Mouse (Mus musculus) MEL (cell line): ENCODE results near the gene Tmem120a.

Experiments used
- CTCF ChIP-seq, 3 experiments: IDR thresholded peaks in 2 of 3; conservative IDR thresholded peaks in 1 of 3; 2 replicates each; pipeline ENCODE4 v1.5.1; 2011 to 2012; ENCODE audit warnings: low read length in 3 of 3, low read depth in 2 of 3, mild to moderate bottlenecking in 2 of 3, improper control_type of control experiment in 1 of 3, inconsistent platforms in 1 of 3, mixed read lengths in 1 of 3, moderate library complexity in 1 of 3; ENCODE audit not compliant: control insufficient read depth in 1 of 3, insufficient read depth in 1 of 3, poor library complexity in 1 of 3, severe bottlenecking in 1 of 3
- HCFC1 ChIP-seq: IDR thresholded peaks from 2 replicates; pipeline ENCODE4 v1.6.1; 2012; ENCODE audit warnings: low read depth, mild to moderate bottlenecking, inconsistent platforms, low read length, improper control_type of control experiment, moderate library complexity
- USF1 ChIP-seq: IDR thresholded peaks from 2 replicates; pipeline ENCODE4 v1.6.1; 2014; ENCODE audit warnings: low read depth, mild to moderate bottlenecking, inconsistent platforms, low read length, improper control_type of control experiment, moderate library complexity
- ZC3H11A ChIP-seq: IDR thresholded peaks from 2 replicates; pipeline ENCODE4 v1.6.1; 2012; ENCODE audit warnings: low read depth, mild to moderate bottlenecking, inconsistent platforms, low read length, improper control_type of control experiment
- ZNF384 ChIP-seq: IDR thresholded peaks from 2 replicates; pipeline ENCODE4 v1.6.1; 2012; ENCODE audit warnings: low read depth, mild to moderate bottlenecking, inconsistent platforms, low read length, improper control_type of control experiment

DNA sequence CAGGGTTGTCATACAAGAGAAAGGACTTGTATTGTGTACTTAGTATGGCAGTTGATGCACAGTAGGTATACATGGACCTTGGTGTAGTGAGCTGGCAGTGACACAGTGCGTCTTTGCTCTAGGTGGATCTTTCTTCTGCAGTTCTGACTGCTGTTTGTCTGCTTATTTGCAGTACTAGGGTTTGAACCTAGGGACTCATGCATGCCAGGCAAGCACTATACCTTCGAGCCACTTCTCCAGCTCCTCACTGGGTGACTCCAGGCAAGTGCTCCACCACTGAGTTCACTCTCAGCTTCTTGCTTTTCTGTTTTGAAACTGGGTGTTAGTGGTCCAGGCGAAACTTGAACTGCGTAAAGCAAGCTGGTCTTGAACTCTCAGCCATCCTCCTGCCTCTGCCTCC, 42.6 kb downstream of the Tmem120a start:
- TF ChIP-seq CTCF (IDR thresholded peaks at IDR 0.05 in 2 of 3, conservative IDR thresholded peaks at IDR 0.05 in 1 of 3; ENCODE audit: control insufficient read depth in 1 of 3, insufficient read depth in 1 of 3, low read depth in 2 of 3, low read length in 3 of 3, poor library complexity in 1 of 3, severe bottlenecking in 1 of 3) (no peak), HCFC1 (no peak), ZC3H11A (no peak), ZNF384 (no peak), USF1 (no peak)
